Comparison of ENCODE assay signal across 10 mouse cellular contexts in the genomic region with DNA sequence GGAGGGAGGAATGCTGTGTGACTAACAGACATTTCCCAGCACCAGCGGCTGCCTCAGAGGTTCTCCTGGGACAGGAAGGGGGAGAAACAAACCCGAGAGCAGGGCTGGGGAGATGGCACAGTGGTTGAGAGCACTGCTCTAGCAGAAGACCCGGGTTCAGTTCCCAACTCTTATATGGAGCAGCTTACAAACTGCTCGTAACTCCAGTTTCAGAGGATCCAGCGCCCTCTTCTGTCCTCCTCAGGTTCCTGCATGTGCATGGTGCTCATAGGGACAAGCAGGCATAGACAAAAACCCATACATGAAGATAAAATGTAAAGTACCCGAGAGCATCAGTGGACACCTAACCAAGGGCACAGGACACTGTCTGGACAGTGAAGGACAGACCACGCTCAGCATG. TPM values are rescaled to one million over a fixed set of nuclear protein-coding genes. Genes with fewer than 3 reads are reported as not detected.
DNase-seq lines count a peak whose midpoint lies in the region; ATAC-seq and TF ChIP-seq lines count a peak whose summit lies in the region.
"Had no signal": no experiment of that assay in that cellular context is flagged by ENCODE, and none has a peak within 500 bp of the region (broad histone marks: within the 10 kb centered on the region; RNA-seq: fewer than 3 reads in every experiment).

No protein-coding gene starts in this region.

- peak; percentile 8; the same call in 1 of the 2 replicates for ATAC-seq in midbrain, embryonic 11.5 days (ENCODE audit: low FRiP score)
- no peak for ATAC-seq in midbrain, embryonic 16.5 days
- no peak for ATAC-seq in embryonic facial prominence, embryonic 12.5 days (ENCODE audit: insufficient number of reproducible peaks, insufficient read depth, low FRiP score, low TSS enrichment)
- no peak for ATAC-seq in midbrain, postnatal 0 days (ENCODE audit: low FRiP score)

- no peak overlapping the region for H3K4me3 ChIP-seq in midbrain, embryonic 11.5 days (ENCODE audit: low read depth, low read length)
- no peak overlapping the region for H3K4me3 ChIP-seq in midbrain, embryonic 16.5 days (ENCODE audit: low read depth, low read length)
- H3K4me3 ChIP-seq in embryonic facial prominence, embryonic 12.5 days, result no peak overlapping the region
- no peak overlapping the region for H3K4me3 ChIP-seq in midbrain, postnatal 0 days (ENCODE audit: low read depth, low read length)

- no peak overlapping the region for H3K4me2 ChIP-seq in midbrain, embryonic 11.5 days
- no peak overlapping the region for H3K4me2 ChIP-seq in midbrain, embryonic 16.5 days (ENCODE audit: low read length)
- no peak overlapping the region for H3K4me2 ChIP-seq in embryonic facial prominence, embryonic 12.5 days (replicated peaks)
- no peak overlapping the region for H3K4me2 ChIP-seq in midbrain, postnatal 0 days (ENCODE audit: low read depth, low read length, poor library complexity, severe bottlenecking)

- peak; percentile 44 to 45 for DNase-seq in cerebellum, adult 18-20 months
- no peak for DNase-seq in cerebellum, adult 9-10 months
- peak; percentile 84 for DNase-seq in midbrain, embryonic 11.5 days (ENCODE audit: low spot score, missing footprints)
- peak; percentile 47 for DNase-seq in midbrain, postnatal 0 days (ENCODE audit: low spot score)
- no peak for DNase-seq in right cerebral cortex, postnatal 25 days
- no peak for DNase-seq in right cerebral cortex, postnatal 10 days (ENCODE audit: low spot score in 2 of 2)

- WGBS in midbrain, embryonic 11.5 days, result 21% methylated on average over 7 of the region's 7 CpGs
- WGBS in midbrain, embryonic 16.5 days, result 14% methylated on average over 7 of the region's 7 CpGs
- 18% methylated on average over 7 of the region's 7 CpGs for WGBS in embryonic facial prominence, embryonic 12.5 days
- 21% methylated on average over 7 of the region's 7 CpGs for WGBS in midbrain, postnatal 0 days

- no peaks in the 10 kb centered on the region for H3K27me3 ChIP-seq in midbrain, embryonic 11.5 days (ENCODE audit: control insufficient read depth, insufficient read depth, low read length)
- no peaks in the 10 kb centered on the region for H3K27me3 ChIP-seq in midbrain, embryonic 16.5 days (ENCODE audit: control insufficient read depth, insufficient read depth, low read depth, low read length)
- H3K27me3 ChIP-seq in embryonic facial prominence, embryonic 12.5 days, result peaks cover 16% of the 10 kb centered on the region
- H3K27me3 ChIP-seq in midbrain, postnatal 0 days (ENCODE audit: insufficient read depth, low read length), result no peaks in the 10 kb centered on the region

- H3K4me1 ChIP-seq in midbrain, embryonic 11.5 days (ENCODE audit: control insufficient read depth, insufficient read depth, low read length), result peaks cover 36% of the 10 kb centered on the region
- peaks cover 70% of the 10 kb centered on the region for H3K4me1 ChIP-seq in midbrain, embryonic 16.5 days (ENCODE audit: control insufficient read depth, insufficient read depth, low read length)
- peaks cover 37% of the 10 kb centered on the region for H3K4me1 ChIP-seq in embryonic facial prominence, embryonic 12.5 days
- peaks cover 28% of the 10 kb centered on the region for H3K4me1 ChIP-seq in midbrain, postnatal 0 days (ENCODE audit: insufficient read depth, low read length)

- TF ChIP-seq CTCF in midbrain, postnatal 0 days (IDR thresholded peaks at IDR 0.05), result peak; percentile 68

- no peaks in the 10 kb centered on the region for H3K9me3 ChIP-seq in midbrain, embryonic 11.5 days (ENCODE audit: control insufficient read depth, low read length)
- no peaks in the 10 kb centered on the region for H3K9me3 ChIP-seq in midbrain, embryonic 16.5 days (replicated peaks; ENCODE audit: control insufficient read depth, low read length, poor library complexity, severe bottlenecking)
- no peaks in the 10 kb centered on the region for H3K9me3 ChIP-seq in embryonic facial prominence, embryonic 12.5 days
- H3K9me3 ChIP-seq in midbrain, postnatal 0 days (ENCODE audit: low read length), result no peaks in the 10 kb centered on the region
- H3K9me3 ChIP-seq: G1E had no signal

- H3K27ac ChIP-seq in midbrain, embryonic 11.5 days (ENCODE audit: low read depth, low read length), result no peak overlapping the region
- H3K27ac ChIP-seq in midbrain, embryonic 16.5 days (ENCODE audit: low read length), result no peak overlapping the region
- 0 out of 2 replicates have a peak overlapping the region, but pooled peaks have one; percentile 30 for H3K27ac ChIP-seq in embryonic facial prominence, embryonic 12.5 days
- H3K27ac ChIP-seq in midbrain, postnatal 0 days (ENCODE audit: low read depth, low read length), result no peak overlapping the region

- H3K9ac ChIP-seq in midbrain, embryonic 11.5 days (ENCODE audit: low read length), result no peak overlapping the region
- H3K9ac ChIP-seq in midbrain, embryonic 16.5 days (ENCODE audit: low read depth, low read length), result no peak overlapping the region
- no peak overlapping the region for H3K9ac ChIP-seq in embryonic facial prominence, embryonic 12.5 days
- H3K9ac ChIP-seq in midbrain, postnatal 0 days (replicated peaks; ENCODE audit: low read length, poor library complexity, severe bottlenecking), result no peak overlapping the region

- no peaks in the 10 kb centered on the region for H3K36me3 ChIP-seq in midbrain, embryonic 11.5 days (ENCODE audit: control insufficient read depth, insufficient read depth, low read length)
- no peaks in the 10 kb centered on the region for H3K36me3 ChIP-seq in midbrain, embryonic 16.5 days (ENCODE audit: control insufficient read depth, insufficient read depth, low read length)
- H3K36me3 ChIP-seq in embryonic facial prominence, embryonic 12.5 days, result no peaks in the 10 kb centered on the region
- H3K36me3 ChIP-seq in midbrain, postnatal 0 days (ENCODE audit: insufficient read depth, low read length), result no peaks in the 10 kb centered on the region
- H3K36me3 ChIP-seq: G1E had no signal

RNA-seq across cellular contexts. Expression of gene Gm10188, which starts 18.6 kb away (rescaled TPM):
- 0.55 and 0.66 TPM in 2 replicates for polyA plus RNA-seq in midbrain, embryonic 11.5 days (2014; fragmentation: Nextera tagmentation; extraction: Ambion mirVana)
- polyA plus RNA-seq in midbrain, embryonic 16.5 days (2015; fragmentation: Nextera tagmentation; extraction: Ambion mirVana), result 0.28 and 0.63 TPM in 2 replicates
- not detected in 2 replicates for polyA plus RNA-seq in embryonic facial prominence, embryonic 12.5 days (2016; fragmentation: Nextera tagmentation; extraction: Ambion mirVana)
- not detected in 2 replicates for total RNA-seq in midbrain, postnatal 0 days (2014; rRNA removed)
- 0.22 TPM in 1 of 2 replicates, not detected in the other for polyA plus RNA-seq in midbrain, postnatal 0 days (2015; fragmentation: Nextera tagmentation; extraction: Ambion mirVana)
- total RNA-seq: G1E; left cerebral cortex, postnatal 10 days had no signal
- polyA plus RNA-seq: G1E had no signal

RNA-seq across cellular contexts. Expression of gene AC124108.1, which starts 19.7 kb away (rescaled TPM):
- polyA plus RNA-seq in midbrain, embryonic 11.5 days (2014; fragmentation: Nextera tagmentation; extraction: Ambion mirVana), result 5.0 and 5.2 TPM in 2 replicates
- 2.8 and 4.0 TPM in 2 replicates for polyA plus RNA-seq in midbrain, embryonic 16.5 days (2015; fragmentation: Nextera tagmentation; extraction: Ambion mirVana)
- polyA plus RNA-seq in embryonic facial prominence, embryonic 12.5 days (2016; fragmentation: Nextera tagmentation; extraction: Ambion mirVana), result 0.43 and 0.75 TPM in 2 replicates
- 3.9 and 6.9 TPM in 2 replicates for total RNA-seq in midbrain, postnatal 0 days (2014; rRNA removed)
- 0.50 and 0.54 TPM in 2 replicates for polyA plus RNA-seq in midbrain, postnatal 0 days (2015; fragmentation: Nextera tagmentation; extraction: Ambion mirVana)
- polyA plus RNA-seq: G1E had no signal

RNA-seq across cellular contexts. Expression of gene Lemd1, which starts 19.7 kb away (rescaled TPM):
- polyA plus RNA-seq in midbrain, embryonic 11.5 days (2014; fragmentation: Nextera tagmentation; extraction: Ambion mirVana), result 10.7 and 12.9 TPM in 2 replicates
- polyA plus RNA-seq in midbrain, embryonic 16.5 days (2015; fragmentation: Nextera tagmentation; extraction: Ambion mirVana), result 16.2 and 18.0 TPM in 2 replicates
- polyA plus RNA-seq in embryonic facial prominence, embryonic 12.5 days (2016; fragmentation: Nextera tagmentation; extraction: Ambion mirVana), result 1.5 and 2.0 TPM in 2 replicates
- 9.3 and 12.6 TPM in 2 replicates for total RNA-seq in midbrain, postnatal 0 days (2014; rRNA removed)
- polyA plus RNA-seq in midbrain, postnatal 0 days (2015; fragmentation: Nextera tagmentation; extraction: Ambion mirVana), result 11.3 and 12.6 TPM in 2 replicates
- polyA plus RNA-seq: G1E had no signal

Comparison
In these comparisons a context has a peak if more than half of its experiments do, and no peak if none do; other contexts are left out.
1. DNase-seq: peak in cerebellum, adult 18-20 months (2 of 2), midbrain, embryonic 11.5 days (single experiment) and midbrain, postnatal 0 days (single experiment); none in cerebellum, adult 9-10 months (single experiment), right cerebral cortex, postnatal 25 days (single experiment) and right cerebral cortex, postnatal 10 days (0 of 2).